Mouse (Mus musculus): Measurements from ENCODE around the gene Plin5.
"Not testable (repeated sequence)": the region's sequence is repeated elsewhere in the genome, so short reads cannot be mapped to it uniquely, and the experiment has no call there.

Gene Plin5

GRCm38 (mm10) chr17:56108334-56109044, 8.9 kb downstream of the Plin5 start:
- in situ Hi-C loops (cut with MboI; ENCODE audit: low sequenced_read_pairs) = no loop called here

GRCm38 (mm10) chr17:56107736-56108135, 9.7 kb downstream of the Plin5 start:
- in situ Hi-C loops (cut with MboI; ENCODE audit: low sequenced_read_pairs) = no loop called here

- in situ Hi-C loops (cut with MboI; ENCODE audit: low sequenced_read_pairs) = no loop called here
These were observed 10.4 kb downstream of the Plin5 start for GRCm38 (mm10) chr17:56106981-56107380.

- in situ Hi-C loops (cut with MboI; ENCODE audit: low sequenced_read_pairs) = not testable (repeated sequence)
These were observed 11.0 kb downstream of the Plin5 start for GRCm38 (mm10) chr17:56106436-56106835.

- in situ Hi-C loops (cut with MboI; ENCODE audit: low sequenced_read_pairs) = not testable (repeated sequence)
These were observed 12.6 kb downstream of the Plin5 start for GRCm38 (mm10) chr17:56104821-56105220.

GRCm38 (mm10) chr17:56103465-56104285, 13.7 kb downstream of the Plin5 start:
- in situ Hi-C loops (cut with MboI; ENCODE audit: low sequenced_read_pairs) = no loop called here

GRCm38 (mm10) chr17:56102927-56103326, 14.5 kb downstream of the Plin5 start:
- in situ Hi-C loops (cut with MboI; ENCODE audit: low sequenced_read_pairs) = no loop called here

GRCm38 (mm10) chr17:56102158-56102557, 15.2 kb downstream of the Plin5 start:
- in situ Hi-C loops (cut with MboI; ENCODE audit: low sequenced_read_pairs) = no loop called here

- in situ Hi-C loops (cut with MboI; ENCODE audit: low sequenced_read_pairs) = no loop called here
These were observed 16.6 kb downstream of the Plin5 start for GRCm38 (mm10) chr17:56100811-56101210.

GRCm38 (mm10) chr17:56098711-56099572, 18.5 kb downstream of the Plin5 start:
- in situ Hi-C loops (cut with MboI; ENCODE audit: low sequenced_read_pairs) = no loop called here

- in situ Hi-C loops (cut with MboI; ENCODE audit: low sequenced_read_pairs) = no loop called here
These were observed 19.2 kb downstream of the Plin5 start for GRCm38 (mm10) chr17:56098180-56098579.

GRCm38 (mm10) chr17:56096883-56097282, 20.5 kb downstream of the Plin5 start:
- in situ Hi-C loops (cut with MboI; ENCODE audit: low sequenced_read_pairs) = no loop called here

- in situ Hi-C loops (cut with MboI; ENCODE audit: low sequenced_read_pairs) = no loop called here
These were observed 24.6 kb downstream of the Plin5 start for GRCm38 (mm10) chr17:56092794-56093193.

- in situ Hi-C loops (cut with MboI; ENCODE audit: low sequenced_read_pairs) = no loop called here
These were observed 25.1 kb downstream of the Plin5 start for GRCm38 (mm10) chr17:56092312-56092711.

GRCm38 (mm10) chr17:56080781-56081585, 36.4 kb downstream of the Plin5 start:
- in situ Hi-C loops (cut with MboI; ENCODE audit: low sequenced_read_pairs) = no loop called here

- in situ Hi-C loops (cut with MboI; ENCODE audit: low sequenced_read_pairs) = no loop called here
These were observed 37.5 kb downstream of the Plin5 start for GRCm38 (mm10) chr17:56079921-56080320.

GRCm38 (mm10) chr17:56078880-56079795, 38.3 kb downstream of the Plin5 start, which contains the start of gene Hdgfl2:
TSS of gene Hdgfl2 (plus strand) at chr17:56079634.
- in situ Hi-C loops (cut with MboI; ENCODE audit: low sequenced_read_pairs) = no loop called here

GRCm38 (mm10) chr17:56078361-56078760, 39.0 kb downstream of the Plin5 start:
- in situ Hi-C loops (cut with MboI; ENCODE audit: low sequenced_read_pairs) = not testable (repeated sequence)

GRCm38 (mm10) chr17:56077523-56077922, 39.9 kb downstream of the Plin5 start:
- in situ Hi-C loops (cut with MboI; ENCODE audit: low sequenced_read_pairs) = no loop called here
